Mouse (Mus musculus) midbrain, postnatal 0 days (tissue): ENCODE measurements around the gene Idua. TPM values are rescaled to one million over a fixed set of nuclear protein-coding genes. Genes with fewer than 3 reads are reported as not detected.

Source experiments
- ATAC-seq: fragments of 200-750 bp; cut with Nextera tagmentation; 2 replicates; pipeline ENCODE4 v1.8.0; 2017; ENCODE audit warnings: moderate number of reproducible peaks, mild to moderate bottlenecking, moderate TSS enrichment, moderate library complexity; ENCODE audit not compliant: low FRiP score
- DNase-seq: peaks from one replicate; pipeline ENCODE4 v3.0.0-alpha.2; 2015; ENCODE audit warnings: low spot score
- H3K27ac ChIP-seq: fragments of 300-500 bp; sonication (generic); 2 replicates; pipeline ENCODE4 v1.5.1; 2014; ENCODE audit warnings: low read depth, mild to moderate bottlenecking, low read length, mixed read lengths
- H3K27me3 ChIP-seq: fragments of 300-500 bp; sonication (generic); 2 replicates; pipeline ENCODE4 v1.6.1; 2014; ENCODE audit warnings: low read length, control low read depth, mixed read lengths; ENCODE audit not compliant: insufficient read depth
- H3K36me3 ChIP-seq: fragments of 300-500 bp; sonication (generic); 2 replicates; pipeline ENCODE4 v1.6.1; 2014; ENCODE audit warnings: low read length, control low read depth, mixed read lengths; ENCODE audit not compliant: insufficient read depth
- H3K4me1 ChIP-seq: fragments of 300-500 bp; sonication (generic); 2 replicates; pipeline ENCODE4 v1.6.1; 2014; ENCODE audit warnings: mild to moderate bottlenecking, control low read depth, antibody characterized with exemption, low read length, mixed read lengths; ENCODE audit not compliant: insufficient read depth
- H3K4me2 ChIP-seq: fragments of 300-500 bp; sonication (generic); 2 replicates; pipeline ENCODE4 v1.6.1; 2014; ENCODE audit warnings: low read depth, mild to moderate bottlenecking, low read length, mixed read lengths; ENCODE audit not compliant: poor library complexity, severe bottlenecking
- H3K4me3 ChIP-seq: fragments of 300-500 bp; sonication (generic); 2 replicates; pipeline ENCODE4 v1.5.1; 2014; ENCODE audit warnings: low read depth, mild to moderate bottlenecking, low read length, moderate library complexity
- H3K9ac ChIP-seq: fragments of 300-500 bp; sonication (generic); replicated peaks from 2 replicates; pipeline ENCODE4 v1.6.1; 2014; ENCODE audit warnings: mild to moderate bottlenecking, low read length, moderate library complexity, mixed read lengths; ENCODE audit not compliant: poor library complexity, severe bottlenecking
- H3K9me3 ChIP-seq: fragments of 300-500 bp; sonication (generic); 2 replicates; pipeline ENCODE4 v1.6.1; 2016; ENCODE audit warnings: low read length, control low read depth
- CTCF ChIP-seq: IDR thresholded peaks from 2 replicates; pipeline ENCODE4 v1.5.1; 2016; ENCODE audit warnings: antibody characterized with exemption, mild to moderate bottlenecking
- WGBS: fragments of 180-500 bp; shearing (Covaris S2); extraction: QIAGEN DNeasy Blood & Tissue Kit; methylation state at CpG from one replicate; pipeline ENCODE4 v1.1.7; 2014; 5-methylcytosine and 5-hydroxymethylcytosine counted together
- polyA plus RNA-seq: library from polyadenylated mRNA; unstranded; fragments of >200 nt; fragmentation: Nextera tagmentation; extraction: Ambion mirVana; gene quantifications from 2 replicates; pipeline ENCODE4 v1.2.1, GENCODE M21; 2015
- total RNA-seq: library from RNA; depleted of rRNA; stranded (reverse); fragments of >200 nt; gene quantifications from 2 replicates; pipeline ENCODE4 v1.2.3, GENCODE M21; 2014

Idua gene
- total and polyA plus RNA-seq, 2 experiments from 2014 or later = 8.8 to 10.9 TPM

GRCm38 (mm10) chr5:108668977-108669936 lies 9.1 kb downstream of the Idua start, which contains the start of gene Dgkq:
Gene Dgkq, minus strand, starts transcription at chr5:108669672.
- peaks cover 7% of the 10 kb centered on the region for H3K36me3 ChIP-seq
- H3K9ac ChIP-seq = peak within 1 kb of the TSS; percentile 70
- peak within 1 kb of the TSS; percentile 47 for H3K4me3 ChIP-seq
- H3K27me3 ChIP-seq = no peaks in the 10 kb centered on the region
- H3K4me1 ChIP-seq = peaks cover 5% of the 10 kb centered on the region; the same call in 1 of the 2 replicates
- peak within 1 kb of the TSS; percentile 91 for H3K27ac ChIP-seq
- peak within 1 kb of the TSS; percentile 66 for H3K4me2 ChIP-seq
- peak; percentile 83 for TF ChIP-seq CTCF
- DNase-seq (peak; percentile 92), ATAC-seq (peak; percentile 88)
- WGBS = 6% methylated on average over 43 of the region's 43 CpGs
- no peaks in the 10 kb centered on the region for H3K9me3 ChIP-seq

DNA sequence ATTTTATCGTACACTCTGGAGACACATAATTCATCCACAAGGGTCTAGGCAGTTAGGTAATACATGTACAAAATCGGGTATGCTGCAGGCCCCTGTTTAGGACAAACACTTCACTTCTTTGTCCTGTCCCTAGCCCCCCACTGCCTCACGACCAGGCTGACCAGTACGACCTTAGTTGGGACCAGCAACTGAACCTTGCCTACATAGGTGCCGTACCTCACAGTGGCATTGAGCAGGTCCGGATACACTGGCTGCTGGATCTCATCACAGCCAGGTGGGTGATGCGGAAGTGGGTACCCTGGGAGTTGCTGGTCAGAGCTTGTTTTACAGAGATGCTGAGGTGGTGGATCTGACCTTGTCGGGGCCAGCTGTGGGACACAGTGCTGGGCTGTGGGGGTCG lies 9.9 kb downstream of the Idua start:
- 82% methylated on average over 9 of the region's 9 CpGs for WGBS
- ATAC-seq = no peak
- Histone ChIP-seq H3K36me3 (peaks cover 7% of the 10 kb centered on the region), H3K9me3 (no peaks in the 10 kb centered on the region), H3K4me3 (no peak overlapping the region), H3K27me3 (no peaks in the 10 kb centered on the region), H3K4me1 (peaks cover 5% of the 10 kb centered on the region; the same call in 1 of the 2 replicates), H3K9ac (peak overlapping the region; percentile 70; the same call in 1 of the 2 replicates), H3K4me2 (peak overlapping the region; percentile 66), H3K27ac (peak overlapping the region; percentile 91; the same call in 1 of the 2 replicates)
- TF ChIP-seq CTCF = no peak
- no peak for DNase-seq

DNA sequence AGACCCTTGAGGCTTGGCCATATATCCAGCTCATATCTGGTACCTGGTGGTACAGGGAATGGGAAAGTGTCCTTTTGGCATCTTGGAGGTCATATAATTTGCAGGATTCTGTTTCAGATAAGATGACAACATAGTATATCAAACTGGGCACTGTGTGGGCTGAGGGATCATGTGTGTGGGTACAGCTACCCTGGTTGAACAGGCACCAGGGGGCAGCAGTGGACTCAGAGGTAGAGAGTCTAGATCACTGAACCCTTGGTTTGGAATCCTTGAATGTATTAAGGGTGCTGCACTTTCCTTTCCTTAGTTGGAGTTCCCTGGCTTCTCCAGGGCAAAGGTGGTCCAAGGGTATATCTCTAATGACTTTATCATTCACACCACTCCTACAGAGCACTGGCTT lies 10.7 kb downstream of the Idua start:
- ATAC-seq (no peak), DNase-seq (no peak)
- peak; percentile 57 for TF ChIP-seq CTCF

GRCm38 (mm10) chr5:108671757-108672156 lies 11.6 kb downstream of the Idua start:
- WGBS = 97% methylated on average over 12 of the region's 12 CpGs
- DNase-seq = no peak
- peak; percentile 27 for TF ChIP-seq CTCF
- peaks cover 10% of the 10 kb centered on the region for H3K4me1 ChIP-seq
- no peak for ATAC-seq
- no peak overlapping the region for H3K27ac ChIP-seq
- H3K27me3 ChIP-seq = no peaks in the 10 kb centered on the region
- H3K36me3 ChIP-seq = peaks cover 7% of the 10 kb centered on the region
- no peak overlapping the region for H3K9ac ChIP-seq
- no peak overlapping the region for H3K4me2 ChIP-seq
- no peaks in the 10 kb centered on the region for H3K9me3 ChIP-seq
- no peak overlapping the region for H3K4me3 ChIP-seq

More for the DNA sequence above, 10.7 kb downstream of the Idua start:
- Histone ChIP-seq H3K36me3 (peaks cover 7% of the 10 kb centered on the region), H3K27me3 (no peaks in the 10 kb centered on the region), H3K27ac (no peak overlapping the region), H3K9me3 (no peaks in the 10 kb centered on the region), H3K4me3 (no peak overlapping the region), H3K9ac (no peak overlapping the region), H3K4me1 (peaks cover 5% of the 10 kb centered on the region; the same call in 1 of the 2 replicates), H3K4me2 (no peak overlapping the region)

DNA sequence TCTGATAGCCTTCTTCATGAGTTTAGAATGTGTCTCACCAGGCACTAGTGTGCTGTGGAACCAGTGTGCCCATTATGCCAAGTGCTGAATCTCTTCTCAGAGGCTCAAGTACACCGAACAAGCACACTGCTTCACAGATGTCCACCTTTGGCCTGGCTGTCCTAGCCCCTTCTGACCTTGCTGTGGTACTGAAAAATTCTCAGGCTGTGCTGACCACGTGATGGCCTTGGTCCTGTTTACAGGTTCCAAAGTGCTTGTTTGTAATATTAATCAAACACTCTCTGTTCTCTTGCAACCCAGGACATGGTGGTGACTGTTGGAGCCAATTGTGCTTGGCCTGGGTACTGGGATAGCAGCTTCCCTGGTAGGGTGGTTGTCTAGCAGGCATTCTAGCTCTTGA lies 14.5 kb downstream of the Idua start:
- no peaks in the 10 kb centered on the region for H3K9me3 ChIP-seq
- peaks cover 17% of the 10 kb centered on the region for H3K4me1 ChIP-seq
- no peak for TF ChIP-seq CTCF
- no peak overlapping the region for H3K9ac ChIP-seq
- H3K27ac ChIP-seq = no peak overlapping the region
- 79% methylated on average over 2 of the region's 2 CpGs for WGBS
- no peak for DNase-seq
- ATAC-seq = no peak
- no peak overlapping the region for H3K4me3 ChIP-seq
- no peak overlapping the region for H3K4me2 ChIP-seq
- H3K36me3 ChIP-seq = peaks cover 7% of the 10 kb centered on the region
- no peaks in the 10 kb centered on the region for H3K27me3 ChIP-seq

GRCm38 (mm10) chr5:108675251-108675816 lies 15.2 kb downstream of the Idua start, which contains the start of gene Slc26a1:
Gene Slc26a1, minus strand, starts transcription at chr5:108675569.
- Histone ChIP-seq H3K9ac (no peak within 1 kb of the TSS), H3K27ac (no peak within 1 kb of the TSS), H3K36me3 (peaks cover 7% of the 10 kb centered on the region), H3K4me2 (no peak within 1 kb of the TSS), H3K4me1 (peaks cover 15% of the 10 kb centered on the region), H3K9me3 (no peaks in the 10 kb centered on the region), H3K4me3 (no peak within 1 kb of the TSS), H3K27me3 (no peaks in the 10 kb centered on the region)
- no peak for TF ChIP-seq CTCF
- no peak for DNase-seq
- ATAC-seq = no peak
- WGBS = 78% methylated on average over 9 of the region's 9 CpGs
